Mouse (Mus musculus) c-Kit-negative CD71-positive TER-119-positive erythroid progenitor cells, embryonic 14.5 days (primary cell): ENCODE data around the gene Il18.

Source experiments
- DNase-seq: peaks from one replicate; pipeline ENCODE4 v3.0.0-alpha.2; 2013; ENCODE audit warnings: low read depth, low spot score

Gene Il18

DNA sequence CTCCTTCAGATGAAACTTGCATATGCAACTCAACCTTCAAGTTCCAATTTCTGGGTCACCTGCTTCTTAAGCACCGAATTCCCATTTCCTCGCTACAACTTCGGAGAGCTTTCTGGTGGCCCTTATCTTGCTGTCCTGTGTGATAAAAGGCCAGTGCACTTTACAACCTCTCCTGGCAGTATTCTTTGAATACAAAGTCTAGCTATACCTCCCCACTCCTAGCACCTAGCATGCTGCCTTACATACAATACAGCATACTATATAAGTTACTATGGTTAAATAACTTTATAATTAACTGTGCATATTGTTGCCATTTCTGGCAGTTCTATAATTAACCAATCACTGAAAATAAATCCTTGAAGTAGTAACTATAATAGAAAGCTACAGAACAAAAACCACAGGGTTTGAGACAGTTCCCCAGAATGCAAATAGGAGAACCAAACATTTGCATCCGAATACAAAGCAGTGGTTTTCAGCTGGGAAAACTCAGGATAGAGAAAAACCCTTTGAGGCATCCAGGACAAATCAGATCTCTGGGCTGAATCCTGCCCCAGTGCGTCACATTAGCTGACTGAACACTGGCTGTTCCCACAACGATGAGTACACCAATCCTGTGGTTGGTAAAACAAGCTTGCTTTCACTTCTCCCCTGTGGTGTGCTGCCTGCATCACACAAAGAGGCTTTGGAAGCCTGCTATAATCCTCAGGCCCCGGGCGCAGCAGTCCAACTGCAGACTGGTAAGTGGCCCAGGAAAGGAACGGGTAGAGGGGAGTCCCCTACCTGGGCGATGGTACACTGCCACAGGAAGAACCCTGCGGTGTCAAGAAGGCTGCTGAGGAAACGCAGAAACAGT is at the start of gene Il18:
Gene Il18 (plus strand): TSS at position 587 of the 853 bp plus-strand sequence.
- DNase-seq, result no peak

DNA sequence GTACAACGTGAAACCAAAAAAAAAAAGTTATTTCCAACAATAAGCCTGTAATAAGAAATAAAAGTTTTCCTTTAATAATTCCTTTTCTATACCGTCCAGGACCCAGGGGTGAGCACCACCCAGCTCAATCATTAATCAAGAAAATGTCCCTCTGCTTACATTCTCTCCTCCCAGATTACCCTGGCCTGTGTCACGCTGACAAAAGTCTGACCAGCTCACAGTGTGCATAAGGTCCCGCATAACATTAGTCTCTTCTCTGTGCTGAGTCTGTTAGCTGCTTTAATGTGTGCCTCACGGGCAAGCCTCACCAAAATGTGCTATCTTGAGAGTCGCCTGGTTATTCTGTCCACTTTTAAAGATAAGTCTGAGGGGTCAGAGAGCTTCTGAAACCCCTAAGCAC is 49.2 kb upstream of the Il18 start:
- no peak for DNase-seq

DNA sequence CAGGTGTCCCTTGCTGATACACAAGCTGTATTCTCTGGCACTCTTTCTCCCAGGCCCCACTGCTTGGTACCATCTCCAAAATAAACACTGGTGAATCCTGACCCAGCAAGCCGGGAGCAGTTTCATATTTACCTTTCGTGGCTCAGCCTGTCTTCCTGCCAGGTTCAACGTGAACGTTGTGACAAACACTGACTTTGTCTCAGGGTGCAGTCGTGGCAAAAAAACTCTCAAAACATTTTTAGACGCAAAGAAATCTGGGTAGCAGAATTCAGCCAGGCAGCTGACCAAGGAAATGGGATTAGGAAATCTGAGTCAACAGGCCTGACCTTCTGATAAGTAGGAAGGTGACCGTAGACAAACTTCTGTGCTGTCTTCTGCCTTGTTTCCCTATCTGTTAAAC is 47.1 kb upstream of the Il18 start:
- no peak for DNase-seq

DNA sequence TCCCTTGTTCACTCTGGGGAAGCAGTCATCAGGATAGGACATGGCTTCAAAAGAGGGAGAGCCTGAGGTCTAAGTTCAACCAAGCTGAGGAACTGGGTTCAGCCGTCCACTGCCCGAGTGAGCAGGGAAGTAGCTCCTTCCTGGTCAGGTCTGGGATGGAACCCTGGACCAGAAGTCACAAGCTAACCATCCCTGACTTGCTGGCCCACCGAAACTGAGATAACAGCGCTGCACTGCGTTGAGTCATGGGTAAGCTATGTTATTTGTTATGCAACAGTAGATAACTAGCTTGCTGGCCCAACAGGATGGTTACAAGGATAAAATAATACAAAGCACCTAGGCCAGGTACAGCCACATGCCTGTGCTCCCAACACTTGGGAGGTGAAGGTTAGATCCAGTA is 39.2 kb upstream of the Il18 start:
- no peak for DNase-seq

DNA sequence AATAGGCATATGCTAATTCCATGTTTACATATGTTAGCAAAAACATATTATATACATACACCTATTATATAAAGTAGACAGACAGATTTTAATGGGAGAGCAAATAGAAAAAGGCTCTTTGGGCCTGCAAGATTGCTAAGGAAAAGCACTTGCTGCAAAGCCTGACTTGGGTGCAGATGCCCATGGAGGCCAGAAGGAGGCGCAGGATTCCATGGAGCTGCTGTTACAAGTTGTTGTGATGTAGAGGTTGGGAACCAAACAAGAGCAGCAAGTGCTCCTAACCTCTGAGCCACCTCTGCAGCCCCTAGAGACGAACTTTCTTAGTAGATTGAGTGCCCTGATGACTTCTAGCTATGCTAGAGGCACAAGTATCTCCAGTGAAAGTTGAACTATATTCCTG is 35.8 kb upstream of the Il18 start:
- no peak for DNase-seq

DNA sequence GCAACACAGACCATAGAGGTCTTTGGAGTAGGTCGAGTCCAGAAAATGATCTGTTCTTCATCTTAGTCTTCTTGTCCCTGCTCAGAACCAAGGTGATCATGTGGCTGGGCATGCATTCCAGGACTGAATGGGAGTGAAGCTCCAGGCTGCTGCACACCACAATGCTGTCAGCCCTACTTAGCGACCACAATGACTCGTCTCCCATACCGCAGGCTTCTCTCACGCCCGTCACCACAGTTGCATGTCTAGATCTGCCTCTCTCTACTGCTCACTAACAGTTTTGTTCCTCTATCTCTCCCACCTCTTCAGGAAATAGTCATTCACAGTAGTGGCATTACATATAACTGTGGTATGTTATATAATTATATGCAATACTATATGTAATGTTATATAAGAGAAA is 33.9 kb upstream of the Il18 start:
- no peak for DNase-seq

DNA sequence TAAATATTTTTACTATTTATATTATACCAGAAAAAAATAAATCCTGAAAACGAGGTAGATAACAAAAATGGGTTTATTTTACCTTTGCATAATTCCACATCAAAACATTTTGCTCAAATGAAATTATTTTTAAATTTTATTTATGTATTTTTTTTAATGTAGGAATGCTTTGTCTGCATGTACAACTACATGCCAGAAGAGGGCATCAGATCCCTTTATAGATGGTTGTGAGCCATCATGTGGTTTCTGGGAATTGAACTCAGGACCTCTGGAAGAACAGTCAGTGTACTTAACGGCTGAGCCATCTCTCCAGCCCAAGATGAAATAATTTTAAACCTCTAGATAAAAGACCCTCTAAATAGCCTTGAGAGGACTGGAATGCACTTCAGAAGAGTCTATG is 33.1 kb upstream of the Il18 start:
- DNase-seq, result no peak

DNA sequence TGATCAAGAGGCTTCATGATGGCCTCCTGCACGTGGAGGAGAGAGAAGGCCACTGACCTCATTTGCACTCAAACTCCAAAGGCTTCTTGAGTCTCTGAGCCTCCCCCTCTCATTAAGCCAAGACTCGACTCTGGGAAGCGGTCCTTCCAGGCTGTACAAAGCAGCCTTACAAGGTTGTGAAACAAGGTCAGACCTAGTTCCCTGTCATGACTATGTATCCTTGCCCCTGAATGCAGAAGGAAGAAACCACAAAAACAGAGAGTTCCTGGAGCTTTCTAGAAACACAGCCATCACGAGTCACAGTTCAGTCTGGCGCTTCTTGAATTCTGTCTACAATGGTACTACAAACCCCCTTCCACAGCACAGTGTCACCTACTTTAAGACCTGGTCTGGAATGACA is 32.1 kb upstream of the Il18 start:
- no peak for DNase-seq

DNA sequence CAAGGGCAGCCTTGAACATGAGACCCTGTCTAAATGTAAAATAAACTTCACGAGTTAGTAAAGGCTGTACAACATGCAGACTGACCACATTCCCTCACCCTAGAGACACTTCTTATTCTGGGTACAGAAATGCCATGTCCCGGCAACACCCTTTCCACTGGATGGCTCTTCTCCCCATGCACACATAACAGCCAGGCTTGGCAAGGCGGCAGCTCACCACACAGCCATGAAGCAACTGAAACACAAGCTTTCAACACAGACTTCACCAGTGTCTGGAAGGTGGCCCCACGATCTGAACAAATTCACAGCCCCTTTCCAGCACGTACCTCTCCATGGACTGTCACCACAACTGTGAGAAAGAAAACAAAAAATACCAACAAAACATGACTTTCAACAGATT is 29.7 kb upstream of the Il18 start:
- no peak for DNase-seq

DNA sequence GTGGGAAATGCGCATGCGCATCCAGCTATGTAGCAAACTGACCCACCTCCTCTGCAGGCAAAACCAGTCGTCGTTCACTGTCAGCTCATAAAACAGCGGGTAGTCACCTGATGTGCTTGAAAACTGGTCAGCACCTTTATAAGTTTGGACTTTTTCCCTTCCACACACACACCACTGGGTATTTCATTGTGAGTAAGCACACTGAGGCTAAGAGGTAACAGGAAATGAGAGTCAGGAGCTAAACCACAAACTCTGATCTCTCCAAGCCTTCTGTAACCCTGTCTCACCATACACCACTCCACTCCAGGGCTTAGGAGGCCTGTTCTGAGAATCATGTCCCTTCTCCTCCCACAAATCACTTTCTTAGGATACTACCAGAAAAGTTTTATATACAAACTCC is 29.0 kb upstream of the Il18 start:
- no peak for DNase-seq

DNA sequence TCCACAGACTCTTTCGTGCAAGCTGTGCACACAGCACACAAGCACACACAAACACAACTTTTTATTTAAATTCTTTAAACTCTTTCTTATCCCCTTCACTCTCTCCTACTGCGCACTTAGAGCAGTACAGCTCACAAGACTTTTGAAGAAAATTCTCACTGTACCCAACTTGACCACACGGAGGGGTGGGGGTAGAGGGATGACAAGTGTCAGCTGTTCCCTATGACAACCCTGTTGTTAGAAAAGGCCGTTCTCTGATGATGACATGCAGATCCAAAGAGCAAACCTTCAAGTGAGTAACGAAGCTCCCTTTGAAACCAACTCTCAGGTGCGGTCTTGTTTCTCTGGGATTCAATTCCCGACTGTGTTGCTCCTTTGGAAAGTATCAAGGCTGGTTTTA is 26.8 kb upstream of the Il18 start:
- DNase-seq, result no peak

DNA sequence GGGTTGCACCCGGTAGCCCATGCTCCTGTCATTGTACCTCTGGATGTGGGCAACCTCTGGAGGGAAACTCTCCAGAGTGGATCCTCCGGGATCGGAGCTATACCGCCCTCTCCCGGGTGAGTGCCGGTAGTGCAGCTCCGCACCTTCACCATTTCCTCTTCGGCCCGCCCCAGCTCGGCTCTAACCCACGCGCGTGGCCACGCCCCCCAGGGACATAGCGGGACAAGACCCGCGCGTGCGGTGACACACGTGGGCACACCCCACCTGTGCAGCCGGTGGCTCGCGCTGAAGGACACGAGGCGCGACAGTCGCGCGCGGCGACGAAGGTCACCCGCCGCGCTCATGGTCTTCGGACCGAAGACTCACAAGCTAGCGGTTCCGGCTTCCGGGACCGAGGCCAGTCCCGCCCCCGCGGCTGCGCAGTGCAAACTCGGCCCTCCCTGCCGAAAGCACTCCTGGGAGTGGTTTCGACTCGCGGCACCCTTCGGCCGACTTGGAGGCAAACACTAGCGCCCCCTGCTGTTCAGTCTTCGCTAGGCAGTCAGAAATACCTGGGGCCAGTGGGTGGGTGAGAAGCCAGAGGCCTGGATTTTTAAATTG is 26.2 kb upstream of the Il18 start, which contains the start of gene Pts:
Gene Pts (minus strand): TSS at position 432 of the 600 bp plus-strand sequence.
- DNase-seq, result peak; percentile 94

DNA sequence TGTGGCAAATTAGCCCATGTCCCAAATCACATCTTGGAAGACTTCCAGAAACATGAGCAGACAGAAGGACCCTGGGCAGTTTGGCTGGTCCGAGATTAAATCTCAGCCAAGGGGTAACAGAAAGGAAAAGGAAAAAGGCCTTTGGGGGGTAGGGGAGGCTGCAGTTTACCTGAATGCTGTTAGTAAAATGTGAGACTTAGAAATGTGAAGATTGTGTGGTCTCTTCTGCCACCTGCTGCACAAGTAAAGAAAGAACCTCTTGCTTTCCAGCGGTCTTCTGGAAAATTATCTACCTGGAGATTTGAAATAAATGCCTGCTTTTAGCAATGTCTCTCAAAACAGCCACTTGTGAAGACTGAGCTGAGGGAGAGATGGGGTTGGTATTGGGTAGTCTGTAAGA is 23.7 kb upstream of the Il18 start:
- no peak for DNase-seq

DNA sequence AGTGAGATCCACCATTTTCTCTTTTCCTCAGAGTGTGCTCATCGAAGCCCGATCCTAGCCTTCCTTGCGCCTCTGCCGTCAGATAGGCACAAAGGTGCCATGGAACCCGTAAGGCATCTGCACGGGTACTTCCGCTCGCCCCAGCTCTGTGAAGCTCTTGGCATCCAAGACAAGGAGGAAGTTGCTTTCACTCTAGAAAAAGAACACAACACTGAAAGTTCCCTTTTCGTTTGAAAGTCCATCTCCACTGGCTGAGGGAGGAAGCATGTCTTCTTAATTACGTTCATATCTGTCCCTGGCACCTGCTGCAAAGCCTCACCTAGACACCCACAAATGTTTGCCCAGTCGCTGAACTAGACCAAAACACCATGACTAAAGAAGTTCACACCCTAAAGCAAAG is 21.3 kb upstream of the Il18 start:
- no peak for DNase-seq

DNA sequence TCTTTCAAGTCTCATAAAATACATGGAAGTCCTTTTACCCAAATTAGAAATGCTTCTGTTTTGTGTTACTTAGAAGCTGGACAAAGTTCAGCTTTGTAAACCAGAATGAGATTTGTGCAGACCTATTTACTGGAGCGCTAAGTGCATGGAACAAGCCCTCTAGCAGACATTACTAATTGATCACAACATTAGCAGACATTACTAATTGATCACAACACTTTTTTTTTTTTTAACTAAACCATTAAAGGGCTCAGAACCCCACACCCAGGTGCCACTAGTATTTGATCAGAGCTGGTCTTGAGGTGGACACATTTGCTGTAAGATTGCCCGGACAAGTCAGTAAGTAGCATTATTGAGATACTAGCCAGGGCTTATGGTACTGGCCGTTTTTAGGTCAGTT is 20.8 kb upstream of the Il18 start:
- DNase-seq, result no peak

DNA sequence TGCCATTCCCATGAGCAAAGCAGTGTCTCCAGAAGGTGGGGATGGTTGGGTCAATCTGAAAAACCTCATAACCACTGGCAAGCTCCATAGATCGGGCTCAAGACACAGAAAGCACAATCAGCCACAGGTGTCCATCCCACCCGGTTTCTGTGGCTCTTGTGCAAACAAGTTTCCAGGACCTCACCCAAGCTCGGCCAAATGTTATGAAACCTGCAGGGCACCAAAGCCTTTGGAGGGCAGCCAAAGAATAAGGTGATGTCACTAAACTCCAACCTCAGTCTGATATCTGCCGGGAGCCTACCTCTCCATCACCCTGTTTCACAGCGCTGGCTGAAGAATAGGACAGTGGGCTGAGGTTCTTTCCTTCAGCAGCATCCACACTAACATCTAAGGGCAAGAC is 18.7 kb upstream of the Il18 start:
- DNase-seq, result no peak

DNA sequence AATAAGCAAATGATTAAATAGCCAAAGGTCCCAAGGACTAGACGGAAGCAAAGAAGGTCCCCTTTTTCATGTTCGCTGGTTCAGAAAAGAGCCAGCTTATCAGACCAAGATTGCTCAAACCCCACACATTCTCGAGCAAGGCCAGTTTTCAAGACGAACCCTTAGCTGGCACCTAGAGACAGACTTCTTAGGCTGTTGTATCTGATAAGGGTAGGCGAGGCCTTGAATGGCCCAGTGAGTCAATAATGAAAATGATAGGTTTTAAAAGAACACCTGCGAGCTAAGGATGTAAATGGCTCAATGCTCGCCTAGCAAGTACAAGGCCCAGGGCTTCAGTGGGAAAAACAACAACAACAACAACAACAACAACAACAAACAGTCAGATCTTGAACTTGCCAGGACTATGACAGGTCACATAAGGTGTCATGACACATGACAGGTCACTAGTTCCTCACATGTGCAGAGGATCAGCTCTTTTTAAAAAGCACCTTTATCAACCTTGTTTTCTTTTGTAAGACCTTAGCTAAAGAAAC is 18.0 kb upstream of the Il18 start:
- DNase-seq, result no peak

DNA sequence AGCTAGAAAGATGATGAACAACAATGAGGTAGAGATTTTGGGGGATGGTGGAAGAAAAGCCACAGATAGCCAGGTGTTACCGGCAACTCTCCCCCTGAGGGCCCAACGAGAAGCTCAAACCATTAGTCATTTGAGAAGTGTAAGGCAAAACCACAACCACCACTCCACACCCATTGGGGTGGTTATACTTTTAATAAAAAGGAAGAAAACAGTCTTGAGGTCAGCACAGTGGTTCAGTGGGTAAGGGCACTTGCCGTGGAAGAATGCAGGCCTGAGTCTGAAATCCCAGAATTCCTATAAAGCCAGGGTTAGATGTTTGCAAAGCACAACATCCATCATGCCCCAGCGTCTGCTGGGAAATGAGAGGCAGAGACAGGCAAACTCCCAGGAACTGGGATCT is 17.3 kb upstream of the Il18 start:
- no peak for DNase-seq

DNA sequence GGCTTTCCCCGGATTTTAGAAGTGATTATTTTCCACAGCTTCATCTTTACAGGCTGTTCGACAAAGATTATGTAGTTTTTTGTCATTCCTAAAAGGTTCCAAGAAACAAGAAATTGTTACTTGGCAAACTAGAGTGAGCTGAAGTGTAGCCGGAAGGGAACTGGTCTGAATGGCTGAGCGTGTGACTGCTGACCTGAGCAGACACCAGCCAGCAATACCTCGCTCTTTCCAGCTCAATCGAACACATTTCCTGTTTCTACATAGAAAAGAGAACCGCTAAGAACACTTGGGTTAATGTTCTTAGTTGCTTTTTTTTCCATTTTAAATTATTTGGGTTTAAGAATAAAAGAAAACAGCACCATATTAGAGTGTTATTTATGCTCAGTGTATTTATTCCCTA is 14.5 kb upstream of the Il18 start:
- DNase-seq, result no peak

DNA sequence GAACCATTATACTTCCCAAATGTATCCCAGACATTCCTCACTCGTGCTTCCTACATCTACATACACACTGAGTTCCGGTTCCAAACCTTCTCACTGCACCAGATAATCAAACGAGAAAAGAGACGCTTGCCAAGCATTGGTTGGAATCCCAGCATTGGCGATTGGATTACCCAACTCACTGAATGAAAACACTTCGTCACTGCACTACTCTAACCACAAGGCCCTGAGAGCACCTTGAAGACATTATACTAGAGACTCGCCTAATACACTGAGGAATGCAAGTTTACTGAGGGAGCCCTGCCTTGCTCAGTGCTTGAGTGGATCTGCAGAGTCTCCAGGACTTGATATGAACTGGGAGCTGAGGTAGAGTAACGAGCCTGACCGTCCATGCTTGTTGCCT is 12.2 kb upstream of the Il18 start:
- DNase-seq, result no peak

DNA sequence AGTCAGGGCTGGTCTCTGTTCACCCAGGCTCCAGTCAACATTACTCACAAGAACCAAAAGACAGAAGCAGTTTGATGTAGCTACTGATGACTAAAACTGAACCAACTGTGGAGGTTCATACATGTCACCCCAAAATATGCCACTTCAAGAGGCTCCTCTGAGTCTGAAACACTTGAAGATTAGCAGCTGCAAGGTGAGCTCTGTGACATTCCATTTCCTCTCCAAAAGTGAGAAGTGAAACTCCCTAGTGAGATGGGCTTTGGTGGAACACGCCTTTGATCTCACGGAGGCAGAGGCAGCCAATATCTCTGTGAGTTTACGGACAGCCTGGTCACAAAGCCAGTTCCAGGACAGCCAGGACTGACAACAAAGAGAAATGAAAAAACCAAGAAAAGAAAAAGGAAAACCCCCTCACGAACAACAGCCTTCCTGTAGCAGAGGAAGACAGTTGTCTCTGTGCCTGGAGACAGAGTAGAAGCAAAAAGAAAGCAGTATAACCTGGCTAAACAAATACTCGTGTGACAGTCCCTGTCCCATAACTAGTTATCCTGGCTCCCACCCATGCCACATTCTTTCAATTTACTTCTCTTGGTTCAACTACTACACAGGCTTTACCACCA is 6.7 kb upstream of the Il18 start:
- no peak for DNase-seq

DNA sequence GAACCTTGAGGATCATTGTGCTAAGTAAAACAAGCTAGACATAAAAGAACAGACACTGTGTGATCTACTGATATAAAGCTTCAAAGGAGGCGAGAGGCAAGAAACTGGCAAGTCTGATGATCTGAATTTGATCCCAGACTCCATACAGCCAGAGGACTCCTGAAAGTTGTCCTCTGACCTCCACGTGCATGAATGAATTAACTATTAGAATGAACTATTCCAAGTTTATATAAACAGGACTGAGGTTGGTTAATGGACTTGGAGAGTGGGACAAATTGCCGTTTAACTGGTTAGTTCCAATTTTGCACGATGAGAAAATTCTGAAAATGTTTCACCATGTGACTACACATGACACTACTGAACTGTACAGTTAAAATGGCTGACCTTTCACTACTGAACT is 5.7 kb upstream of the Il18 start:
- no peak for DNase-seq

DNA sequence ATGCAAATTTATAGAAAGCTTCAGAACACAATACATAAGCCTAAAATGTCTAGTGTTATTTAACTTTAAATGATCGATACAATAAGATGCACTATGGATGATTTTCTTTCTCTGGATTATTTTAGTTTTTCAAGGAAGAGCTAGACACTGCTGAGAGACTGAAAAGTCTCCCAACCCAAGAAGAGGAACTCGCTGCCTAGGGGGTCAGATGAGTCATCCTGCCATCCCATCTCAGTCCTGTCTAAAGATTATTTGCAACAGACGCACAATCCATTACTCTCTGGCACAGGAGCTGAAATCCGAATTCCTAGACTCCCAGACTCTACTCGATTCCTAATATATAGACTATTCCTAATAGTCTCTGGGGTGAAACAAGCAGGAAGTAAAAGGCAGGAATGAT is 2.4 kb upstream of the Il18 start:
- no peak for DNase-seq
